Mouse (Mus musculus): ENCODE results near the gene Polr3e.
"Not testable (repeated sequence)": the region's sequence is repeated elsewhere in the genome, so short reads cannot be mapped to it uniquely, and the experiment has no call there.

The Polr3e gene

GRCm38 (mm10) chr7:120910172-120910571 is 7.4 kb upstream of the Polr3e start:
- DNase-seq (ENCODE audit: low spot score in 2 of 2) = not testable (repeated sequence)

GRCm38 (mm10) chr7:120911268-120911667 is 6.3 kb upstream of the Polr3e start:
- DNase-seq (ENCODE audit: low spot score in 2 of 2) = not testable (repeated sequence)

GRCm38 (mm10) chr7:120913332-120913731 is 4.2 kb upstream of the Polr3e start:
- no peak for DNase-seq (ENCODE audit: low spot score in 2 of 2)

- DNase-seq (ENCODE audit: low spot score in 2 of 2) = no peak
Measured at GRCm38 (mm10) chr7:120916262-120916875, 1.2 kb upstream of the Polr3e start.

GRCm38 (mm10) chr7:120917279-120917591 is 309 bp upstream of the Polr3e start:
- no peak for DNase-seq (ENCODE audit: low spot score in 2 of 2)

GRCm38 (mm10) chr7:120918526-120918962 is 1.0 kb downstream of the Polr3e start:
- peak; percentile 23 to 47 for DNase-seq (ENCODE audit: low spot score in 2 of 2)

- DNase-seq (ENCODE audit: low spot score in 2 of 2) = no peak
Measured at GRCm38 (mm10) chr7:120933110-120933509, 15.6 kb downstream of the Polr3e start.

- no peak for DNase-seq (ENCODE audit: low spot score in 2 of 2)
Measured at GRCm38 (mm10) chr7:120933680-120934195, 16.2 kb downstream of the Polr3e start.

GRCm38 (mm10) chr7:120934716-120935115 is 17.2 kb downstream of the Polr3e start:
- DNase-seq (ENCODE audit: low spot score in 2 of 2) = peak; percentile 29 to 37

- DNase-seq (ENCODE audit: low spot score in 2 of 2) = no peak
Measured at GRCm38 (mm10) chr7:120936522-120936921, 19.0 kb downstream of the Polr3e start.

- no peak for DNase-seq (ENCODE audit: low spot score in 2 of 2)
Measured at GRCm38 (mm10) chr7:120938206-120938605, 20.7 kb downstream of the Polr3e start.

GRCm38 (mm10) chr7:120940343-120940742 is 22.8 kb downstream of the Polr3e start:
- no peak for DNase-seq (ENCODE audit: low spot score in 2 of 2)

- DNase-seq (ENCODE audit: low spot score in 2 of 2) = no peak
Measured at GRCm38 (mm10) chr7:120941214-120941613, 23.7 kb downstream of the Polr3e start.

GRCm38 (mm10) chr7:120942506-120942905 is 25.0 kb downstream of the Polr3e start:
- no peak for DNase-seq (ENCODE audit: low spot score in 2 of 2)

GRCm38 (mm10) chr7:120943936-120944509 is 26.5 kb downstream of the Polr3e start:
- no peak for DNase-seq (ENCODE audit: low spot score in 2 of 2)

GRCm38 (mm10) chr7:120953591-120953990 is 36.0 kb downstream of the Polr3e start:
- DNase-seq (ENCODE audit: low spot score in 2 of 2) = not testable (repeated sequence)

GRCm38 (mm10) chr7:120960116-120960515 is 42.6 kb downstream of the Polr3e start:
- DNase-seq (ENCODE audit: low spot score in 2 of 2) = no peak

- no peak for DNase-seq (ENCODE audit: low spot score in 2 of 2)
Measured at GRCm38 (mm10) chr7:120960601-120961000, 43.1 kb downstream of the Polr3e start.

- DNase-seq (ENCODE audit: low spot score in 2 of 2) = no peak
Measured at GRCm38 (mm10) chr7:120961893-120962292, 44.3 kb downstream of the Polr3e start.

- DNase-seq (ENCODE audit: low spot score in 2 of 2) = no peak
Measured at GRCm38 (mm10) chr7:120963126-120963525, 45.6 kb downstream of the Polr3e start.

GRCm38 (mm10) chr7:120969221-120969620 is 51.7 kb downstream of the Polr3e start:
- DNase-seq (ENCODE audit: low spot score in 2 of 2) = no peak

- DNase-seq (ENCODE audit: low spot score in 2 of 2) = no peak
Measured at GRCm38 (mm10) chr7:120970112-120970511, 52.6 kb downstream of the Polr3e start.

GRCm38 (mm10) chr7:120972471-120972870 is 54.9 kb downstream of the Polr3e start:
- DNase-seq (ENCODE audit: low spot score in 2 of 2) = not testable (repeated sequence)
